Mouse (Mus musculus) hindbrain, embryonic 16.5 days (tissue): ENCODE results near the gene Gpr89. TPM values are rescaled to one million over a fixed set of nuclear protein-coding genes. Genes with fewer than 3 reads are reported as not detected.

Source experiments
- ATAC-seq: fragments of 200-750 bp; cut with Nextera tagmentation; 2 replicates; pipeline ENCODE4 v1.8.0; 2017; ENCODE audit warnings: moderate TSS enrichment, moderate library complexity
- H3K27ac ChIP-seq: fragments of 300-500 bp; sonication (generic); 2 replicates; pipeline ENCODE4 v1.5.1; 2014; ENCODE audit warnings: low read depth, mild to moderate bottlenecking, control low read depth, low read length, moderate library complexity
- H3K27me3 ChIP-seq: fragments of 300-500 bp; sonication (generic); replicated peaks from 2 replicates; pipeline ENCODE4 v1.6.1; 2014; ENCODE audit warnings: low read length; ENCODE audit not compliant: control insufficient read depth, insufficient read depth
- H3K36me3 ChIP-seq: fragments of 300-500 bp; sonication (generic); 2 replicates; pipeline ENCODE4 v1.6.1; 2014; ENCODE audit warnings: mild to moderate bottlenecking, low read length, moderate library complexity, mixed read lengths; ENCODE audit not compliant: control insufficient read depth, insufficient read depth
- H3K4me1 ChIP-seq: fragments of 300-500 bp; sonication (generic); 2 replicates; pipeline ENCODE4 v1.6.1; 2014; ENCODE audit warnings: low read depth, low read length; ENCODE audit not compliant: control insufficient read depth, insufficient read depth
- H3K4me2 ChIP-seq: fragments of 300-500 bp; sonication (generic); 2 replicates; pipeline ENCODE4 v1.6.1; 2014; ENCODE audit warnings: mild to moderate bottlenecking, low read length, control low read depth, moderate library complexity
- H3K4me3 ChIP-seq: fragments of 300-500 bp; sonication (generic); 2 replicates; pipeline ENCODE4 v1.5.1; 2014; ENCODE audit warnings: mild to moderate bottlenecking, low read length, control low read depth, moderate library complexity
- H3K9ac ChIP-seq: fragments of 300-500 bp; sonication (generic); 2 replicates; pipeline ENCODE4 v1.6.1; 2014; ENCODE audit warnings: low read depth, mild to moderate bottlenecking, control low read depth, low read length, moderate library complexity
- H3K9me3 ChIP-seq: fragments of 300-500 bp; sonication (generic); 2 replicates; pipeline ENCODE4 v1.6.1; 2014; ENCODE audit warnings: mild to moderate bottlenecking, low read length, moderate library complexity; ENCODE audit not compliant: control insufficient read depth
- WGBS: fragments of 180-500 bp; shearing (Covaris S2); extraction: QIAGEN DNeasy Blood & Tissue Kit; methylation state at CpG from one replicate; pipeline ENCODE4 v1.1.7; 2014; 5-methylcytosine and 5-hydroxymethylcytosine counted together
- polyA plus RNA-seq: library from polyadenylated mRNA; unstranded; fragments of >200 nt; fragmentation: Nextera tagmentation; extraction: Ambion mirVana; gene quantifications from 2 replicates; pipeline ENCODE4 v1.2.1, GENCODE M21; 2015

The Gpr89 gene
- polyA plus RNA-seq, 1 experiment from 2014 or later = 41.1 TPM

DNA sequence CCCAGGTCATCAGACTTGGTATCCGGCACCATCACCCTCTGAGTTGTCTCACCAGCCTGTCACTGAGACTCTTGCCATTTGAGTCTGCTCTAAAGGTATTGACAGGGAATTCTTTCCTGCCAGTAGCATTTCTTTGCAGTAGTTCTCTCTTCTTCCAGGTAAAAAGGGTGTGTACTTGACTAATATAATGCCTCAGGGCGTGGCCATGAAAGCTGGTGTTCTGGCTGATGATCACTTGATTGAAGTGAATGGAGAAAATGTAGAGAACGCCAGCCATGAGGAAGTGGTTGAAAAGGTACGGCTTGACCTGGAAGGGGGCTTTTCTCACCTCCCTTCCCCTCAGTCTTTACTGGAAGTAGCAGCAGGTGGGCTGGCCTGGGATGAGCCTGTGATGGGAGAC, 50.8 kb downstream of the Gpr89 start:
- no peak for ATAC-seq
- no peak overlapping the region for H3K4me2 ChIP-seq
- H3K9me3 ChIP-seq = no peaks in the 10 kb centered on the region
- H3K27me3 ChIP-seq = no peaks in the 10 kb centered on the region
- H3K4me1 ChIP-seq = no peaks in the 10 kb centered on the region
- H3K4me3 ChIP-seq = no peak overlapping the region
- no peak overlapping the region for H3K27ac ChIP-seq
- WGBS = 89% methylated on average over 4 of the region's 4 CpGs
- H3K36me3 ChIP-seq = no peaks in the 10 kb centered on the region
- no peak overlapping the region for H3K9ac ChIP-seq

DNA sequence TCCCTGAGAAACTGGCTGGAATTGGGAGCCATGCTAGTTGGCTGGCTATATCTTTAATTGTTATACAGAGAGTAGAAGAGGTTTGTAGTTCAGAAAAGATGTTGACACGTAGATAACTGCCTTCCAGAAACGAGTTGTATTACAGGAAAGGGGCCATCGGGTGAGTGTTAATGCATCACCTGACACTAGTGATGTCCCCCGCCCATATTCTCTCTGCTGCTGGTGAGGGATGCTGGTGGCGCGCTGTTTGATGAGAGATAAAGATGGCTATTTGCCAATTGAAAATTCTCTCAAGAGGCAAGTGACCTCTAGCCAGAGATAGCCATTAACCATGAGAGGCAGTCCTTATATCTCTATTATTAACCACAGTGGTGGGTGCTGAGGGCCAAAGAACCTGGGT, 52.6 kb downstream of the Gpr89 start:
- H3K4me3 ChIP-seq = no peak overlapping the region
- 86% methylated on average over 6 of the region's 6 CpGs for WGBS
- ATAC-seq = no peak
- H3K27ac ChIP-seq = no peak overlapping the region
- no peaks in the 10 kb centered on the region for H3K36me3 ChIP-seq
- H3K27me3 ChIP-seq = no peaks in the 10 kb centered on the region
- H3K4me1 ChIP-seq = no peaks in the 10 kb centered on the region
- H3K9ac ChIP-seq = no peak overlapping the region
- H3K4me2 ChIP-seq = no peak overlapping the region
- H3K9me3 ChIP-seq = no peaks in the 10 kb centered on the region

DNA sequence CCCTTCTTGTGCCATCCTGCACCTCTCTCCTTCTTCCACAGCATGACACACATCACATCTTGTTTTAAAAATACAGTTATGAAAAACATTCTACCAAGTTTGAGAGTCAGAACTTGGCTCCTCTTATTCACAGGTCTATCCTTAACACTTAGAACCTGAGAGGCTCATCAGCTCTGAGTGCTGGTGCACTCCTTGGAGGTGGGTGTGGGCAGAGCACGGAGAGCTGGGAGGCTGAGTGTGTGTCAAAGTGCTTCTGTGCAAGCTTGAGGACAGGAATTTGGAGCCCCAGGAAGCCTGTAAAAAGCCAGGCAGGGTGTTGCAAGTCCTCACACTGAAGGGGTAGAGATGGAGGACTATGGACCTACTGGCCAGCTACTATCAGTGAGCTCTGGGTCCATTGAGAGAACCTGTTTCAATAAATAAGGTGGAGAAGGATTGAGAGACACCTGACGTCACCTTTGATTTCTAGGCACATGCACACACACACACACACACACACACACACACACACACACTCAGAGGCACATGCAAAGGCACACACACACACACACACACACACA, 55.9 kb downstream of the Gpr89 start:
- Histone ChIP-seq H3K4me1 (no peaks in the 10 kb centered on the region), H3K36me3 (no peaks in the 10 kb centered on the region), H3K4me2 (no peak overlapping the region), H3K27me3 (no peaks in the 10 kb centered on the region), H3K27ac (no peak overlapping the region), H3K9me3 (no peaks in the 10 kb centered on the region), H3K9ac (no peak overlapping the region), H3K4me3 (no peak overlapping the region)
- WGBS = 87% methylated on average over 2 of the region's 2 CpGs
- ATAC-seq = no peak

DNA sequence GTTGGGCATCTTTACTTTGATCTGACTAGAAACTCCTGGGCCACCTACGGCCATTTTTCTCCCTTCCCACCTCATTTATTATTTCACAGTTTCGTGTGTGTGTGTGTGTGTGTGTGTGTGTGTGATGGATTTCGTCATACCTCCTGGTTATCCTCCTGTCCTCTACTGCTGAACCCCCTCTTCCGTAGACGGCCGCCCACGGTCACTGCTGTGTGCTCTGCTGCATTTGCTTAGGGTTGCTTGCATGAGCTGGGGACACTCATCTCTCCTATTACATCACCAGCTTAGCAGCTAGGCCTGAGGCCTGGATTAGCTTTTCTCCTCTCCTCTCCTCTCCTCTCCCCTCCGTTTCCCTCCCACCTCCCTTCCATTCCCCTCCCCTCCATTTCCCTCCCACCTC, 56.7 kb downstream of the Gpr89 start:
- WGBS = 90% methylated on average over 7 of the region's 8 CpGs
- H3K9me3 ChIP-seq = no peaks in the 10 kb centered on the region
- no peak overlapping the region for H3K4me2 ChIP-seq
- no peak overlapping the region for H3K4me3 ChIP-seq
- no peak overlapping the region for H3K9ac ChIP-seq
- H3K36me3 ChIP-seq = no peaks in the 10 kb centered on the region
- no peaks in the 10 kb centered on the region for H3K27me3 ChIP-seq
- H3K4me1 ChIP-seq = no peaks in the 10 kb centered on the region
- ATAC-seq = no peak
- H3K27ac ChIP-seq = no peak overlapping the region

DNA sequence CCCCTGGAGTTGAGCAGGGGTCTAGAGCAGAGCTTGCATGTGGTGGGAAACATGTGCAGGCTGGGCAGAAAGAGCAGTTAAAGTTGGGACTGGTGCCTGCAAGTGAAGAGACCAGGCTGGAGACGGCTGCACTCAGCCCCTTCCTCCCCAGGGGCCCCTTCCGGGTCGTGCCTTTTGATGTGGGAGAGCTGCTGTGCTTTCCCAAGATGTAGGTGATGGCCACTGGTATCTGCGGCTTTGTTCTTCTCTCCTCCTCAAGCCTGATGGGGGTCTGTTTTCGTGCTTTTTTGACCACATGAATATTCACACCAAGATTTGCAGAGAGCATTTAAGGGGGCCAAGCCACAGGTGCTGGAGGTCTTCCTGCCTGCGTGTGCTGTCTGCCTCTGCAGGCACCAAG, 57.5 kb downstream of the Gpr89 start:
- no peak overlapping the region for H3K27ac ChIP-seq
- no peak overlapping the region for H3K4me2 ChIP-seq
- no peaks in the 10 kb centered on the region for H3K36me3 ChIP-seq
- H3K27me3 ChIP-seq = no peaks in the 10 kb centered on the region
- WGBS = 44% methylated on average over 6 of the region's 6 CpGs
- no peaks in the 10 kb centered on the region for H3K4me1 ChIP-seq
- no peak overlapping the region for H3K9ac ChIP-seq
- no peak overlapping the region for H3K4me3 ChIP-seq
- H3K9me3 ChIP-seq = no peaks in the 10 kb centered on the region
- ATAC-seq = no peak

DNA sequence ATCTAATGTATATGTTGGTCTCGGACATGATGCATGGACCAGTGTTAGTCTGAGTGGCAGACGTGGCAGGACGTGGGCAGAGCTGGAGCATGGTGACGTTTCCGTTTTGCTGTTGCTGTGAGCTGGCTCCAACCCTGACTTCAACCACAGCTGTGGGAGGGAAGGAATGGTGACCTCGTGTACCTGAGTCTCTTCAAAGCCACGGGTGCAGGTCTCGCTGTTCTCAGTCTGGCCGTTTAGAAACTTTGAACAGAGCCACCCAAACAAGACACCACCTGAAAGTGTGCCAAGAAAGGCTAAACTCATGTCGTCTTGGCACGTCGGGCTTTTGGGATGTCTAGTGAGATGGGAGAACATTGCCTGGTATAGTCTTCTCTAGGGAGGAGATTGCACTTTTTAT, 58.2 kb downstream of the Gpr89 start:
- Histone ChIP-seq H3K27me3 (no peaks in the 10 kb centered on the region), H3K9me3 (no peaks in the 10 kb centered on the region), H3K27ac (no peak overlapping the region), H3K4me1 (no peaks in the 10 kb centered on the region), H3K4me3 (no peak overlapping the region), H3K4me2 (no peak overlapping the region), H3K9ac (no peak overlapping the region), H3K36me3 (no peaks in the 10 kb centered on the region)
- ATAC-seq = no peak
- 90% methylated on average over 12 of the region's 12 CpGs for WGBS

DNA sequence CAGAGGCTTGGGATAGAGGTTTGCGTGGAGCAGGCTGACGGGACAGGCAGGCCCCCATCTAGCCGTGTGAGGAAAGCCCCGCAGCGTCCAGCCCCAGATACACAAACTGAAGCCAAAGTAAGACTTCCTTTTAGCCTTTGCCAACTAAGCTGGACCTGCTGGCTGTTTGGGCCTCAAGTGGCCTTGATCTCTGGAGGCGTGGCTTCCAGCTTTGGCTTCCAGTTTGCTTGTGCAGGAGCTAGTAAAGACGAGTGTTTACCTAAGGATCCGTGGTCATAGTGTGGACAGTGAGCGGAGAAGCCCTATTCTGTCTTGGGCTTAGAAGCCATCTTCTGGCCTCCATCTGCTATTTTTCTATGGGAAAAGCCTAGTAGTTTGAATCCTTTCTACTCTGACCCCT, 59.3 kb downstream of the Gpr89 start:
- no peaks in the 10 kb centered on the region for H3K36me3 ChIP-seq
- H3K27ac ChIP-seq = no peak overlapping the region
- H3K27me3 ChIP-seq = no peaks in the 10 kb centered on the region
- no peak for ATAC-seq
- H3K4me1 ChIP-seq = no peaks in the 10 kb centered on the region
- H3K9ac ChIP-seq = no peak overlapping the region
- WGBS = 83% methylated on average over 9 of the region's 9 CpGs
- no peak overlapping the region for H3K4me2 ChIP-seq
- H3K9me3 ChIP-seq = no peaks in the 10 kb centered on the region
- H3K4me3 ChIP-seq = no peak overlapping the region

DNA sequence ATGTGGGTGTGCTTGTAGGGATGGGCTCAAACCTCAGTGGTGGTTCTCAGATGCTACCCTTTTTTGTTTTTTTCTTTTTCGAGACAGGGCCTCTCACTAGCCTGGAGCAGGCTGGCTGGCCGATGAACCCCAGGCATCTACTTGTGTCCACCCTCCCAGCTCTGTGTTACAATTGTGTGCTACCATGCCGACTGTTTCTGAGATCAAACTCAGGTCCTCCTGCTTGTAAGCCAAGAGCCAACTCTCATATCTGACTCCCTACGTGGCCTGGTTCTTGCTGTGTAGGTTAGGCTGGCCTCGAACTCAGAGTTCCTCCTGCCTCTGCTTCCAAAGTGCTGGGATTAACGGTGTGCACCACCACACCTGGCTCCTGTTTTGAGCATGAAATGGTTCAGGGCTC, 60.0 kb downstream of the Gpr89 start:
- 93% methylated on average over 6 of the region's 6 CpGs for WGBS
- no peaks in the 10 kb centered on the region for H3K36me3 ChIP-seq

DNA sequence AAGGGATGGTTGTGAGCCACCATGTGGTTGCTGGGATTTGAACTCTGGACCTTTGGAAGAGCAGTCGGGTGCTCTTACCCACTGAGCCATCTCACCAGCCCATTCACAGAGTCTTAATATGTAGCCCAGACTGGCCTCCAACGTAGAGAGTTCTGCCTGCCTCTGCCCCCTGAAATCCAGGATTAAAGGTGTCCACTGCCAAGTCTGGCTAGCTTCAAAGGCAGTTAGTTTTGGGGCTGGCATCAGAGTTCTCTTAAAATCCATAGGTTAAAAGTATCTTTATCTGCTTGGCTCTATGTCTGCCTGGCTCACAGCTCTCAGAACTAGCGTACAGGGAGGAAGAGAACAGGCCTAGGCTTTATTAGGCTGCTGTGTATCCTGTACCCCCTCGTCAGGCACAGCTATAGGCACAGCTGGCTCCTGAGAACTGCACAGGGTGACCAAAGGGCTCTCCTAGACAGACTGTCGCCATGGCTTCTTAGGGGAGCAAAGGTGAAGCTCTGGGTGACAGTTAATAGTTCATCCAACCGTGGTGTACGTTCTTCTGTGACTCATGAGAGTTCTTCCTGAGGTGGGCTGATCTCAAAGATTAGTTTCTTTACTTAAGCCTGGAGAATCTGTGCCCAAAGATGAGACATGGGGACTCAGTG, 66.0 kb downstream of the Gpr89 start:
- no peaks in the 10 kb centered on the region for H3K27me3 ChIP-seq
- no peak overlapping the region for H3K4me3 ChIP-seq
- WGBS = 86% methylated on average over 7 of the region's 7 CpGs
- no peak overlapping the region for H3K9ac ChIP-seq
- no peak overlapping the region for H3K27ac ChIP-seq
- H3K36me3 ChIP-seq = no peaks in the 10 kb centered on the region
- H3K4me2 ChIP-seq = no peak overlapping the region
- H3K4me1 ChIP-seq = no peaks in the 10 kb centered on the region
- no peaks in the 10 kb centered on the region for H3K9me3 ChIP-seq
- no peak for ATAC-seq

More for the DNA sequence above, 60.0 kb downstream of the Gpr89 start:
- Histone ChIP-seq H3K4me1 (no peaks in the 10 kb centered on the region), H3K9ac (no peak overlapping the region), H3K27ac (no peak overlapping the region), H3K4me3 (no peak overlapping the region), H3K4me2 (no peak overlapping the region), H3K9me3 (no peaks in the 10 kb centered on the region), H3K27me3 (no peaks in the 10 kb centered on the region)
- ATAC-seq = no peak
